Mouse (Mus musculus): ENCODE data around the gene Ankrd34a.
A peak's percentile ranks its signal among the peaks of the same experiment; 100 is the strongest.
"Not testable (repeated sequence)": the region's sequence is repeated elsewhere in the genome, so short reads cannot be mapped to it uniquely, and the experiment has no call there.

The Ankrd34a gene

DNA sequence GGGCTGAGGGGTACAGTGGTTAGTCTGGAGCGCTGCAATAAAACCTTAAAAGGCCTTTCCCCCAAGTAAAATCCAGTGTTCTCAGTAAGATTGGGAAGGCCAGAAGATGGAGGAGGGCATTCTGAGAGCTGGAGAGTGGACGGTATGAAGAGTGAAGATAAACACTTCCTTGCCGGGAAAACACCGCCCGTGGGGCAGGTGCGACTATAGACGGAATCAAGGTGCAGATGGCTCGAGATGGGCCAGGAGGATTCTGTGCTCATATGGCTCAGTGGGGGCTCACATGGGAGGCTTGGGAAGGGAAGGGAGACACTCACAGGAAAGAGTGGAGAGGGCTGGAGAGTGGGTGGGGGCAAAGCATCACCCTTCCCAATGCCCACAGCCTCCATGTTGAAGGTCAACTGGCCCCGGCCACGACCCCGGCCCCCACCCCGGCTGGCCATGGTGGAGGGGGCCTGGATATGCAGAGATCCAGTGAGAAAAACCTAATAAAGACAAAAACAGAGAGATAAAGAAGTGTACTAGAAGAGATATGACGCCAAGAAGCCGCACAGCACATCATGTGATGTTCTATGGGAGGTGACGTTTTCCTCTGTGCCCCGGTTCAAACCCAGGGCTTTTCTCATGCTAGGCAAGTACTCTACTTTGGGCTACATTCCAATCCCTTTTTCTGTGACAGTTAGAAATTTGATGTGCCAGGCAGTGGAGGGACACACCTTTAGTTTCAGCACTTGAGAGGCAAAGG, 14.5 kb upstream of the Ankrd34a start:
- no peak for DNase-seq

DNA sequence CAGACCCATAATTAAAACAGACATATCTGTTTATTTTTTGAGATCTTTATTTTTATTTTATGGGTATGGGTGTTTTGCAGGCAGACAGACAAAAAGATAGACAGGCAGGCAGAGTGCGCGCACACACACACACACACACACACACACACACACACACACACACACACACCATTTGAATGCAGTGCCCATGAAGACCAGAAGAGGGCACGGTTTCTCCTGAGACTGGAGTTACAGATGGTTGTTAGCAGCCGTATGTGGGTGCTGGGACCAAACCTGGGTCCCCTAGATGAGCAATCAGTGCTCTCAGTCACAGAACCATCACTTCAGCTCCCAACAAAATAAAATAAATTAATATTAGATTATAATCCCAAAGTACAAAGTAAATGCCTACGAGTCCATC, 13.1 kb upstream of the Ankrd34a start:
- DNase-seq, result no peak

DNA sequence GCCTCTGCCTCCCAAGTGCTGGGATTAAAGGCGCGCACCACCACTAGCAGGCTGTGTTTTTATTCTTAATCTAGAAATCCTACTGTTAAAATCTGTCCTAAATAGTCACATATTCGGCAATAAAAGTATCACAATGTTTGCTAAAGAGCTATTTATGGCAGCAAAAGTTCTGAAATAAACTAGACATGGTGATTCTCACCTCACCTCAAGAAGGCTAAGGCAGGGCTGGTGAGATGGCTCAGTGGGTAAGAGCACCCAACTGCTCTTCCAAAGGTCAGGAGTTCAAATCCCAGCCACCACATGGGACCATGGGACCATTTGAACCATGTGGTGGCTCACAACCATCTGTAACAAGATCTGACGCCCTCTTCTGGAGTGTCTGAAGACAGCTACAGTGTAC, 5.8 kb upstream of the Ankrd34a start:
- no peak for DNase-seq

DNA sequence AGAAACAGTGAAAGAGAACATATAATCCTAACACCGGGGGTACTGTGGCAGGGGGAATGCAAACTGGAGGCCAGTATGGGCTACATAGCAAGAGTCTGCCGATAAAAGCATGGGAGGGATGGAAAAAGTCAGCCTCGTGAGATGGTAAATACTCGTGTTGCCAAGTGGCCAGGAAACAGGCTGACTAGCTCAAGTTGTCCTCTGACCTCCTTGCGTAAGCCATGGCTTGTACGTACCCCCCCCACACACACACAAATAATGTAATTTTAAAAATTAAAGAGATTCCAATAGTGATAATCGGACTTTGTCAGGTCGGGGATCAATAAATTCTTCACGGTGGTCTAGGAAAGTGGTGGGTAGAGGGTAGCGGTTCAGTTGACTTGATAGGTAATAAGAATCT, 3.1 kb upstream of the Ankrd34a start:
- no peak for DNase-seq

DNA sequence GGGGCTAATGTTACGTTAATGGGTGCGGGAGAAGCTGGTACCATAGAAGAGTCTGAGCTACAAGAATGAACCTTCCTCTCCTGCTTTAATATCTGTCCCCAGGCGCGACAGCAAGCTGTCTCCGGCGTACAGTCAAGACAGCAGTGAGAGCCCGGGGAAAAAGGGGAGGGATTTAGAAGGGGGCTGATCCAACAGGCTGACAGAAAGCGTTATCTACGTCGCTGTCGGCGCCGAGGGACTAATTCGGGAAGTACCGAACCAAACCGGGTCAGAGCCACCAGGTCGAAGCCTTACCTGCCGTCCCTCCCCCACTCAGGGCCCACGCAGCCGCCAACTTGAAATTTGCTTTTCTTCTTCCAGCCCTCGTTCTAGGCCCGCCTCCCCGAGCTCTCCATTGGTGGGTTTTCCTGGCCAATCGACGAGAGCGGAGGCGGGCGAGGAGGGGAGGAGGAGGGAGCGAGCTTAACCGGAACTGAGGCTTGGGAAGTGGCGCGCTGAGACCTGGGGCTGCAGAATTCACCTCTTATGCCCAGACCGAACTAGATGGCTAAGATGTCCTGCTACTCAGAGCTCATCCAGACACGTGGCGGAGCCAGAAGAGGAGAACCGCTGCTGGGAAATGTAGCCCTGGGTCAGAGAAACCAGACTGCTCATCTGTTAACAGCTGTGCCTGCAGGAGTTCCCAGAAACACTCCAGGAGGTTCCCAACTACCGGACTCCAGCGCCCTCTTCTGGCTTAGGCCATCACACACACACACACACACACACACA, 2.5 kb upstream of the Ankrd34a start, which contains the start of gene Polr3gl:
Gene Polr3gl (minus strand): TSS at position 392 of the 771 bp plus-strand sequence.
- DNase-seq, result peak; percentile 95

DNA sequence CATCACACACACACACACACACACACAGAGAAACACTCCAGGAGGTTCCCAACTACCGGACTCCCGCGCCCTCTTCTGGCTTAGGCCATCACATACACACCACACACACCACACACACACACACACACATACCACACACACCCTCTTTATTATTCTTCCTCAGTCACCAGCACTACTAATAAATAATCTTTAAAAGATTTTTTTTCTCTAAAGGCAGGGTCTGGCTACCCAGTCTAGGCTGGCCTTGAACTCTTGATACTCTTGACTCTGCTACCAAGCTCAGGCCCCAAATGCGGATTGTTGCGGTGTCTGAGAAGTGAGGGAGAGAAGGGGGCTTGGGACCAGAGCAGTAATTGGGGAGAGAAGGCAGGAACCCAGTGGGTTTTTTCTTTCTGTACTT, 1.6 kb upstream of the Ankrd34a start:
- DNase-seq, result no peak

DNA sequence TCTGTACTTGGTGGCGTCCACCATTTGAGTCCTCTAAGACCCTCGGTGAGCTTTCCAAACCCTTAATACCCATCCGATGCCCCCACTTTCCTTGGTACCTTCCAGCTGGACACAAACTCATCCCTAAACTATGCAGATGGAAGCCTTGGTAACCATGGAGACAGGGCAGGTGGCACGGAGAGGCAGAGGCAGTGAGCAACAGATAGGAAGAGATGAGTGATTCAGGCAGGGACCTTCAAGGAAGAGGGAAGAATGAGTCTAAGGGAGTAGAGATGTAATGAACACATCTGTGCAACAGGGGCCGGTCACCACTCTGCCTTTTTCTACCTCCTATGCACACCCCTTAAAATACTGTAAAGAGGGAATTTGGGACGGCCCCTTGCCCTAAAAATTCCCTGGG, 775 bp upstream of the Ankrd34a start:
- no peak for DNase-seq

DNA sequence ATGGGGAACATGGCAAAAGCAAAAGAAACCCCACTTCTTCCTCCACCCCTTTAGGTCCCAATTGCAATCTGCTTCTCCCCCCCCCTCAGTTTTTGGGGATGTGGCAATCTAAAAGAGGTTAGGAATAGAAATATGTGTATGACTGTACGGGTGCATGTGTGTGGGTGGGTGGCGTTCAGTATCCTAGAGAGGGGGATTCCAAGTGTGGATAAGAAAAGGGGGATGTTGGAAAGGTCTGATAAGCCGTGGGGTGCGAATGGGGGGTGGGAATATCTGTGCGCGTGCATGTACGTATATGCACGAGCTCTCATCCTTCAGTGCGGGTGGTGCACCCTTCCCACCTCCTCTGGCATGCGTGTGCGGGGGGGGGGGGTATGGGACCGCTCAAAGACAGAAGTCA, 419 bp downstream of the Ankrd34a start:
- no peak for DNase-seq

DNA sequence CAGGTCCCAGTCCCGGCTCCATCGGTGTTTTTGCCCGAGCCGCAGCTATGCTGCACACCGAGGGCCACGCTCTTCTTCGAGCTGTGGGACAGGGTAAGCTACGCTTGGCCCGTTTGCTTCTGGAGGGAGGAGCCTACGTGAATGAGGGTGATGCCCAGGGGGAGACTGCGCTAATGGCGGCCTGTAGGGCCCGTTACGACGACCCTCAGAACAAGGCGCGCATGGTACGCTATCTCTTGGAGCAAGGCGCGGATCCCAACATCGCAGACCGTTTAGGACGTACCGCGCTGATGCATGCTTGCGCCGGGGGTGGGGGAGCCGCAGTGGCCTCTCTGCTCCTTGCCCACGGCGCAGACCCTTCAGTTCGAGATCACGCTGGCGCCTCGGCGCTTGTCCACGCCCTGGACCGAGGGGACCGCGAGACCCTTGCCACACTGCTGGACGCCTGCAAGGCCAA, 1.0 kb downstream of the Ankrd34a start:
- DNase-seq, result no peak

DNA sequence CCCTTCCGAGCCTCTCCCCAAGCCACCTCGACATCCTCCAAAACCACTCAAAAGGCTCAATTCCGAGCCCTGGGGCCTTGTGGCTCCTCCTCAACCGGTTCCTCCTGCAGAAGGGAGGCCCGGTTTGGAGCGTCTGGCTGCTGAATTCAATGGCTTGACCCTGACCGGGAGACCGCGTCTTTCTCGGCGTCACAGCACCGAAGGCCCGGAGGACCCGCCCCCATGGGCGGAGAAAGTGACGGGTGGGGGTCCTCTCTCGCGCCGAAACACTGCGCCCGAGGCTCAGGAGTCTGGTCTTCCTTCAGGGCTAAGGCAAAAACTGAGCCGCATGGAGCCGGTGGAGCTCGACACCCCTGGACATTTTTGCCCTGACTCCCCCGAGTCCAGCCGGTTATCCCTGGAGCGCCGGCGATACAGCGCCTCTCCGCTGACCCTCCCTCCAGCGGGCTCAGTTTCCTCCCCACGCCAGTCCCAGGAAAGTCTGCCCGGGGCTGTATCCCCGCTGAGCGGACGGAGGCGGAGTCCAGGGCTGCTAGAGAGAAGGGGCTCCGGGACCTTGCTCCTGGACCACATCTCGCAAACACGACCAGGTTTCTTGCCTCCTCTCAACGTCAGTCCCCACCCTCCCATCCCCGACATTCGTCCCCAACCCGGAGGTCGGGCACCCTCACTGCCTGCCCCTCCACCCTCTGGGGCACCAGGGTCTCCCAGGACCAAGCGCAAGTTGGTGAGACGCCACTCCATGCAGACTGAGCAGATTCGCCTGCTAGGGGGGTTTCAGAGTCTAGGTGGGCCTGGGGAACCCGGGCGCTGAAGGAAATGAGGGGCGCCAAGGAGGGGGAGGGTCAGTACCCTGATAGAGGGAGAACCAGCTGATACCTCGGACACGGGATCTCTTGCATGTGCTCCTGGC, 2.0 kb downstream of the Ankrd34a start:
- DNase-seq, result no peak

DNA sequence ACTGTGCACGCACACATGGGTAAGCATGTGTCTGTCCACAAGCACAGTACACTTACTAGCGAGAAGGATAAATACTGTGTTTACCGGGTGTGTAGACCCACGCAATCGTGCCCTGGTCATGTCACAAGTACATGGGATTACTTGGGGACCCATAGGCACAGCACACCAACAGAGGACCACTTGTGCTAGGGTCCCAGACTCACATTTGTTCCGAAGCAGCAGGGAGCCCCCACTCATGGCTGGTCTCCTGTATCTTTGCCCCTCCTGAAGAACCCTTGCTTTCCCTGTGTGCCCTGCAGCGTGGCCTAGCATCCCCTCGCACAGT, 2.6 kb downstream of the Ankrd34a start:
- no peak for DNase-seq

DNA sequence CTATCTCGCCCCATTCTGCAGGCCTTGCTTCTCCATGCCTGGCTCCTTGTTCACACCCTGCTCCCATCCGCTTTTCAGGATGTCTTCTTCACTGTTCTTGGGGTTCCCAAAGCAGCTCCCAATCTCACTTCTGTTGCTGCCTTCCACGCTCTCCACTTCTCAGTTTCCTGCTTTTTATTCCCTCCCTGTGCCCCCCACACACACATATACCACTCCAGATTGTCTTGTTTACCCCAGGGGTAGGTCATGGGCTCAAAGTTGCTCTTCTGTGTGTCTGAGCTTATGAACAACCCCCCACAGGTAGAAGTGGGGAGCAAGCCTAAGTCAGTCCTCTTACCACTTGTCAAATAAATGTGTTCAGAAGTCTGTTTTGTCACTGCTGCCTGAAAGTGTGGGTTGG, 3.0 kb downstream of the Ankrd34a start:
- no peak for DNase-seq

DNA sequence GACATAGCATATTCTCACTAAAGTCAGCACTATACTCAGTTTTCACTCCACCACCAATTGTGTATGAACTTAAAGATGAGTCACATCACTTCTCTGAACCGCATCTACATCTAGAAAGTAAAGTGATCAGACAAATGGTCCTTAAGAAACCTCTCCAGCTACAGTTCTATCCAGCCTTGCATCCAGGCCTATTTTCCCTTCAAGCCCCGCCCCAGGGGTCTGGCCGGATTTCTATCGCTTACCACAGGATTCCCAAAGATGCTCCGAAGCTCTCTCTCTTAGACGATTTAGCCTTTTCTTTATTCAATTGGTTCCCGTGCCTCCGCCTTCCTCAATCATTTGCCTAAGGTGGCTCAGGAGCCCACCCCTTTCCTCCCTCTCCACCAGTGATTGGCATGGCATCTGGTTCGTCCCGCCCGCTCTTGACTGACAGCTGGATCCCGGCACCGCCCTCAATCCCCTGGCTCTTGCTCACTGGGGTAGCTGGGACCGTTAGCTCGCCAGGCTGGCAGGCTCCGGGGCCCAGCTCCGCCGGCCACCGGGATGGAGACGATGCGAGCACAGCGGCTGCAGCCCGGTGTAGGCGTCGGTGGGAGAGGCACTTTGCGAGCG, 4.3 kb downstream of the Ankrd34a start, which contains the start of gene Lix1l:
Gene Lix1l (plus strand): TSS at position 511 of the 612 bp plus-strand sequence.
- DNase-seq, result peak; percentile 89

DNA sequence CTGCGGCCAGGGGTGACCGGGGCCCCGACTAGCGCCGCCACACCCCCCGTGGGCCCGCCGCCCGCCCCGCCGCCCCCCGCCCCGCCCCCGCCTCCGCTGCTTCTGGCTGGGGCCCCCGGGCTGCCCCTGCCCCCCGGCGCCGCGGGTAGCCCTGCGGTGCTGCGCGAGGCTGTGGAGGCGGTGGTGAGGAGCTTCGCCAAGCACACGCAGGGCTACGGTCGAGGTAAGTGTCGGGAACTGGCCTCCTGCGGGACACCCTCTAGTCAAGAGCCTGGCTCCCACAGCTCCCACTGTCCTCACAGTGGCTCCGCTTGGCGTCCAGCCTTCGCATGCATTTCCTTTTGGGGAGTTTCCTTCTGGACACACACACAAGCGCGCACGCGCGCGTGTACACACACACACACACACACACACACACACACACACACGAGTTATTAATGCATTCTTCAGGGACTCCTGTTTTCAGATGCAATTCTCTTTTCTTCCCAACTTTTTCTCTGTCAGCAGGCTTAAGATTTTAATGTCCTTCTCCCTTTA, 4.9 kb downstream of the Ankrd34a start:
- DNase-seq, result no peak

DNA sequence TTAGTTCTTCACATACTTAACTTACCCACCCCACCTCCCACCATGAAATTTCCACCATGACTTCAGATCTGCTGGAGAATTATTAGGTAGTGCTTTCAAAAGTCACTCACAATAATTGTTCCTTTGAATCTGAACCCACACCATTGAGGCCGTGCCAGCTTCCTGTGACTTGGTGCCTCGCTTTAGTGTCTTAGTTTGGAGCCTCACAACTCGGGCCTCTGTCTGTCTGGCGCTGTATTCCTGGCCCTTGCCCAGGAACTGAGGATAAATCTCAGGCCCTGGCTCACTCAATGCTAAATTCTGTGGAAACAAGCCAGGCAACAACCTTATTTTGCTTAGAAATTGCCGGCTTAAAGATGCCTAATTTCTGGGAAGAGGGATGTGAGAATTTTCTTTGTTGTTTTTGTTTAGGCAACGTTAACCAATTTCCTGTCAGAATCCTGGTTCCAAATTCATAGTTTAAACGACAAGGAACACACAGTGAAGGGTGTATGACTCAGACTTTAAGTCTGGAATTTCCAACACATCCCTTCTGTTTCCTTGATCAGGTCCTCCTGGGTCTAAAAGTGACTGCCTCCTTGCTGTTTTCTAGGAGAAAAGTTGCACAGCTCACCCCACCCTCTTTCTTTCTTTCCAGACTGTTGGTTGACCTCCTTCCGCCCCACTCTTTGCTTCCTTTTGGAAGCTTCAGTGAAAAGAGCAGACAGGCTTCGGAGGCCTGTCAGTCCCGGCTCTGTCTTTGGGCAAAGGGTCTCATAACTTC, 5.7 kb downstream of the Ankrd34a start:
- no peak for DNase-seq

DNA sequence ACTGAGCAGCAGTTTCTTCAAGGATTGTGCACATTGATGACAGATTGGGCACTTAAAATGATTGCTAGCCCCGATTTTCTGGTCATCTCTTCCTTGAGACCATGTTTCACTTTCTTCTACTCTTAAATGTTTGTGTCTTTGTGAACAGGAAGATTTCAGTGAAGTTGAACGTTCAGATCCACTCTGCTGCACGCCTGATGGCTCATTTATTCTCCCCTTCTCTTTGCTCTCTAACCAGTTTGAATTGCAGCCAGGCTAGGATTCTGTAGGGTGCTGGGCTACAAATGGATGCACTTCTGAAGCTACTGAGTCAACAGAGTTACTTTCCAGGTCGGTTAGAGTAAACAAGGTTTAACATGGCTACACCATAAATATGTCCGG, 6.3 kb downstream of the Ankrd34a start:
- no peak for DNase-seq

DNA sequence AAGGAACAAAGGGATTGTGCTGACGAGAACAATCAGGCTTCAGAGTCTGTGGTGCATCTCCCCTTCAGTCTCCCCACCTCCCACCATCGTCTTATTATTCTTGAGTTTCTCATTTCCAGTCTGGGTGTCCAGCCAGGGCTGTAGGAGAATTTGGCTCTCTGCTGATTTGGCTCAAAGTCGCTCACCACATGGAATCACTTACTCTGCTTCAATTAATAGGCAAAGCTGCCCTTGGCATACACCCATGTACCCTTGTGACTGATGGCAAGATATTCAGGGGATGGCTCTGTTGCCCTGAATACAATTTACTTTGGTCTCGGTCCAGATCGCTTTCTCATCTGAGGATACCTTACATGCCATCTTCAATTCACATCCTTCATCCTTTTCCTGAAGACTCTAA, 6.9 kb downstream of the Ankrd34a start:
- DNase-seq, result no peak

DNA sequence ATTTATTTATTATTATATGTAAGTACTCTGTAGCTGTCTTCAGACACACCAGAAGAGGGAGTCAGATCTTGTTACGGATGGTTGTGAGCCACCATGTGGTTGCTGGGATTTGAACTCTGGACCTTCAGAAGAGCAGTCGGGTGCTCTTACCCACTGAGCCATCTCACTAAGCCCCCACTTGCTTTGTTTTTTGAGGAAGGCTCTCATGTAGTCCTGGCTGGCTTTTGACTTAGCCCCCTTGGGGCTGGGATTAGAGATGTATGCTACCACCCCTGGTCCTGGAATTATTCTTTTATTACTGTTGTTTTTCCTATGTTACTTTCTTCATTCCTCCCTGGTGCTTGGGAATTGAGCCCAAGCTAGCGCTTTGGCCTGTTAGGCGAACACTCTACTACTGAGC, 9.6 kb downstream of the Ankrd34a start:
- not testable (repeated sequence) for DNase-seq

DNA sequence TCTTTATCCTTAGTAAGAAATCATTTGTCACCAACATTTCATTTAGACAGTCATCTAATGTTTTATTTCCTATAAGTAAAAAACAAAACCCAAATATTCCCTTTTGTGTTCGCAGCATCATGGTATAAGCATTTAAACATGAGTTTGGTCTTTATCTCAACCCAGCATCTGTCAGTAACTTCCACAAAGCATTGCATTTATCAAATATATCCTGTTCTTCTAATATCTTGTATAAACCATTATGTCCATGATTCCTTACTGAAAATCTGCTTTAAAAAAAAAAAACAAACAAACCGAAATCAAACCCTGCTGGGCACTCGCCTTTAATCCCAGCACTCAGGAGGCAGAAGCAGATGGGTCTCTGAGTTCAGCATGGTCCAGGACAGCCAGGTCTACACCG, 10.2 kb downstream of the Ankrd34a start:
- DNase-seq, result no peak

DNA sequence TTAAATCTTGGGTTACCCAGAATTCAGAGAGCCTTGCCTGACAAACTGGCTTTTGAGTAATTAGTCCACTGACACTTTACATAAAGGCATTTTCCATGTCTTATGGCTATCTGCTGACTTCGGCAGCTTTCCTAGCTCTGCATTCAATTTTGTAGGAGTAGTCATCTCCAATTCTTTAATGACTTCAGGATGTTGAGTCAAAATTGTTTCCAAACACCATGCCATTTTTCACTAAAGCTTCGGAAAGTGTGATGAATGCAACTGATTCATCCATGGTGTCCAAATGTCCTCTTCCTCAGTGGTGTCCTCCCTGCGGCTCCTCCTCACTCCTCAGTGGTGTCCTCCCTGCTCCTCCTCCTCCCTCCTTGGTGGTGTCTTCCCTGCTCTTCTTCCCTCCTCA, 21.5 kb downstream of the Ankrd34a start:
- no peak for DNase-seq

DNA sequence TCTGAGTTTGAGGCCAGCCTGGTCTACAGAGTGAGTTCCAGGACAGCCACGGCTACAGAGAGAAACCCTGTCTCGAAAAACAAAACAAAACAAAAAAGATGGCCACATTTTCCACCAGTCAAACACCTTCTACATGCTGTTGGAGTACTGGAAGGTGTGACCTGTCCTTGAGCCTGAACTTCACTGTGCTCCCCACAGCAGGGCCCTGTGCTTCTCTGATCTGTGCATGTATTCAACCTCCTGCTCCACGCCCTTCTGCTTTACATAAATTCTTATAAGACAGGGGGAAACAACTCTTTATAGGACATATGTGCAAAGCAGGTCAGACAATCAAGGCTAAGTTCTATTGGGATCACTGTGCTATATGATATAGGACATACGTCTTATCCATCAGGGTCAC, 26.8 kb downstream of the Ankrd34a start:
- no peak for DNase-seq

Measured in thymus, postnatal 25 days (tissue).